Mouse (Mus musculus): ENCODE measurements at regions not wholly inside any gene's neighbourhood (a gene's known extent, or its start where the extent isn't known, plus 50 kb on each side); places are given as distances from the start of the nearest gene placed in this dataset.

DNA sequence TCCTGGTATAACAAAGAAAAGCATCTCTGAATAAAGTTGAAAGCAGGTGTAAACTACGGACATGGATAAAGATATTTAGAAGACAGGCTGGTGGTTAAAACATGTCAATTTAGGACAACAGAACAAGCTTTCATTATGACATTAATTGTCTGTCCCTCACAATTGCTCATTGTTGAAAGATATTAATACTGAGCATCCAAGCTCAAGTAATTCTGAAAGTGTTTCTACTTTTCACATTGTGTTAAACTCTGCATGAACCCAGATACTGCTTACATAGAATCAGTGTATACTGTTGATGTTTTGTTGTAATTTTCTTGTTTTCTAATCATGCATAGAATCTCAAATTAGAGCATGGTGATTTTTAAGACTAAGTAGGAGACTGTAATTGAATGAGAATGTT is 614.7 kb upstream of the Lingo2 start:
- no peak for DNase-seq (ENCODE audit: low spot score in 2 of 2)

DNA sequence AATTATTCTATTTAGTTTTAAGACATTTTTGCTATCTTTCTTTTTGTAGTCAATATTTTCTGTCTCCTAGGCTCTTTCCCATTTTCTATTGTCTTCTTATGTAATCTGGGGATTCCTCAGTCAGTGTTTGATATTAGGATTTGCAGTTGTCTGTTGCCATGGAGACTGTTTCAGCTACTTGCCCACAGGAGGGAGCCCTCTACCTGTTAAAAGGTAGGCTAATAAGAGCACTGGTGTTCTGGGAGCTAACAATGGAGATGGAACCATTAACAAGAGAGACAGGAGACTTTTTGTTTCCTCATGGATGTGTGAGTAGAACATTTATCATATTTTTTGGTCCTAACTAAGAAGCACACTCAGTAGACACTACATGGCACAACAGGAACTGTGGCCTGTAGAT is 608.7 kb upstream of the Lingo2 start:
- no peak for DNase-seq (ENCODE audit: low spot score in 2 of 2)

DNA sequence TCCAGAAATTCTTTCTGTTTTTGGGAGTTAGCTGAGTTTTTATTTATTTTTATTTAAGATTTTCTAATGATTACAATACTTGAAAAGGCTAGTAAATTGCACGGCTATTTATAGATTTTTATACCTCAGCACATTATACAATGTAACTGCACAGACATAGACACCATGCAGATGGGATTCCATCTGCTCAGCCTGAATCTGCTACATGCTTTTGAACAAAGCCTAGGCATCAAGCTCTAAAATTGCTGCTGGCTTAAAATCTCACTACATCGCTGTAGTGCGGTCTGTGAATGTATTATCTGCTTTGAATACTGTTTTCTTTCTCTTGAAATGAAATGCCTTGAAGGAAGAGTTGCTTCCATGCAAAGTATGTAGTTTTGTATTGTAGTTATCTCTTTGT is 594.5 kb upstream of the Lingo2 start:
- DNase-seq (ENCODE audit: low spot score in 2 of 2), result peak in 1 of 2 experiments; percentile 4

DNA sequence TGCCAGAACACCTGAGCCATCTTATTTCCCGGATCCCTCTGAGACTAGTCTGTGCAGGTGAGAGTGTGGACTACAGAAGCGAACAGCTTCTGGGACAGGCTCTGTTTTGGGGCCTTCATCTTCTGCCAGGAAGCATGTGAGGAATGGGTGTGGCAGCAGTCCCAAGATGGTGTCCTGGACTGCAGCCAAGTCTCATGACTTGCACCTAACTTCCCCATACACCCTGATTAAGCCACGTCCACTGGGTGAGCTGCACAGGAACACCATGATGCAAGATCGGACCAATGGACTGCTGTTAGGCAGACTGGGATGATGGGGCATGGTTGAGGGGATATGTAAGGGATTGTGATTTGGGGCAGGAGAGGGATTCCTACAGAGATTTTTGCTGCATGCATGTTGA is 556.2 kb upstream of the Lingo2 start:
- DNase-seq (ENCODE audit: low spot score in 2 of 2), result no peak

All from frontal cortex, postnatal 25 days (tissue).